Mouse (Mus musculus): ENCODE data around the gene Snx9. TPM values are rescaled to one million over a fixed set of nuclear protein-coding genes. Genes with fewer than 3 reads are reported as not detected.

The Snx9 gene
- total RNA-seq, 1 experiment, result 8.8 TPM

DNA sequence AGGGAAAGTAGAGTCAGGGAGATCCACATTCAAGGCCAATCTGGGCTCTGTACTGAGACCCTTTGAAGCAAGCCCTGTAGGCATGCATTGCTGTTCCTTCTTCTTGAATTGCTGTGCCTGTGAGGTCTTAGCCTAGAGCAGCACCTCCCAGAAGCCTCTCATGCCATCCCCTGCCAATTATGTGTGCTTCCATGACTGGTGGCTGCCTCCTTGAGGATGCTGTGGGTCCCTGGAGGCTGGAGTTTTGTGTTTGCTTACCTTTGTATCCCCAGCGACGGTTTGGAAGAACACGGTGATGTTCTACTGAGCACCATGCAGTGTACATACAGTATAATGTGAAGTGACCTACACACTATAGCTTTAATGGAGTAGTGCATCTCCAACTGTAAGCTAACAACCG is 4.2 kb downstream of the Snx9 start:
- Histone ChIP-seq H3K4me1 (ENCODE audit: control insufficient read depth in 2 of 2, insufficient read depth in 2 of 2, low read length in 2 of 2, poor library complexity in 1 of 2) (peaks cover 8% of the 10 kb centered on the region in 2 experiments; a peak in 3 of 4 replicates), H3K9me3 (ENCODE audit: control insufficient read depth, insufficient read depth, low read depth, low read length) (no peaks in the 10 kb centered on the region), H3K27ac (ENCODE audit: insufficient read depth, low read depth, low read length, poor library complexity, severe bottlenecking) (no peak overlapping the region), H3K4me3 (ENCODE audit: insufficient read depth in 1 of 2, low read depth in 1 of 2, low read length in 2 of 2, poor library complexity in 1 of 2, severe bottlenecking in 1 of 2) (no peak overlapping the region), H3K9ac (ENCODE audit: insufficient read depth, low read depth, low read length, poor library complexity, severe bottlenecking) (no peak overlapping the region), H3K36me3 (ENCODE audit: control insufficient read depth, insufficient read depth, low read length, poor library complexity, severe bottlenecking) (peaks cover 17% of the 10 kb centered on the region)
- in situ Hi-C loops (cut with MboI; ENCODE audit: low sequenced_read_pairs in 2 of 2, unreplicated experiment in 2 of 2), result no loop called here
- no peak for DNase-seq (ENCODE audit: low read depth, low spot score)
- TF ChIP-seq ZNF384 (IDR thresholded peaks at IDR 0.05; ENCODE audit: low read depth, low read length) (no peak), MAFK (IDR thresholded peaks at IDR 0.05; ENCODE audit: insufficient read depth, low read depth, low read length) (no peak), ZC3H11A (IDR thresholded peaks at IDR 0.05; ENCODE audit: borderline replicate concordance, low read depth, low read length) (no peak), CHD2 (IDR thresholded peaks at IDR 0.05; ENCODE audit: low read depth, low read length) (no peak), HCFC1 (IDR thresholded peaks at IDR 0.05; ENCODE audit: borderline replicate concordance, insufficient read depth, low read length) (no peak)

DNA sequence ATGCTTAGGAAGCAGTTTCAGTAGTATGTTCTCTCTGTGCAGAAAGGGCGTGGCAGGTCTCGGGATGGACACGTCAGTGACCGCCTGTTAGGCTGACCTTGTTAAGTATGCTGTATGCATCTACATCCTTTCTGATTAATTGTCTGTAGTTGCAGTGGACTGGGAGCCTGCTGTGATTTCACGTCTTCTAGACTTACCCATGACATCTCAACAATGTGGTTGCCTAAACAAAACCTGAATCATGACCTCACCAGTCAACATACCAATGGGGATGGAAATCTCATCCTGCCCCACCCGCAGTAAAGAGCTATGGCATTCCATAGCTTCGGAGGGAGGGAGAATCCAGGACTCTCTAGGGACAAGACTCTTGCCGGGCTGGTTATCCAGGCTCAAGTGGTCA is 5.0 kb downstream of the Snx9 start:
- H3K4me1 ChIP-seq (ENCODE audit: control insufficient read depth in 2 of 2, insufficient read depth in 2 of 2, low read length in 2 of 2, poor library complexity in 1 of 2), result peaks cover 8% of the 10 kb centered on the region in 2 experiments; a peak in 3 of 4 replicates
- H3K36me3 ChIP-seq (ENCODE audit: control insufficient read depth, insufficient read depth, low read length, poor library complexity, severe bottlenecking), result peaks cover 17% of the 10 kb centered on the region
- no peak for TF ChIP-seq CHD2 (IDR thresholded peaks at IDR 0.05; ENCODE audit: low read depth, low read length)
- H3K9me3 ChIP-seq (ENCODE audit: control insufficient read depth, insufficient read depth, low read depth, low read length), result no peaks in the 10 kb centered on the region
- DNase-seq (ENCODE audit: low read depth, low spot score), result peak; percentile 8
- no peak overlapping the region for H3K4me3 ChIP-seq (ENCODE audit: insufficient read depth in 1 of 2, low read depth in 1 of 2, low read length in 2 of 2, poor library complexity in 1 of 2, severe bottlenecking in 1 of 2)
- no peak overlapping the region for H3K9ac ChIP-seq (ENCODE audit: insufficient read depth, low read depth, low read length, poor library complexity, severe bottlenecking)
- no peak overlapping the region for H3K27ac ChIP-seq (ENCODE audit: insufficient read depth, low read depth, low read length, poor library complexity, severe bottlenecking)
- in situ Hi-C loops (cut with MboI; ENCODE audit: low sequenced_read_pairs in 2 of 2, unreplicated experiment in 2 of 2), result no loop called here

DNA sequence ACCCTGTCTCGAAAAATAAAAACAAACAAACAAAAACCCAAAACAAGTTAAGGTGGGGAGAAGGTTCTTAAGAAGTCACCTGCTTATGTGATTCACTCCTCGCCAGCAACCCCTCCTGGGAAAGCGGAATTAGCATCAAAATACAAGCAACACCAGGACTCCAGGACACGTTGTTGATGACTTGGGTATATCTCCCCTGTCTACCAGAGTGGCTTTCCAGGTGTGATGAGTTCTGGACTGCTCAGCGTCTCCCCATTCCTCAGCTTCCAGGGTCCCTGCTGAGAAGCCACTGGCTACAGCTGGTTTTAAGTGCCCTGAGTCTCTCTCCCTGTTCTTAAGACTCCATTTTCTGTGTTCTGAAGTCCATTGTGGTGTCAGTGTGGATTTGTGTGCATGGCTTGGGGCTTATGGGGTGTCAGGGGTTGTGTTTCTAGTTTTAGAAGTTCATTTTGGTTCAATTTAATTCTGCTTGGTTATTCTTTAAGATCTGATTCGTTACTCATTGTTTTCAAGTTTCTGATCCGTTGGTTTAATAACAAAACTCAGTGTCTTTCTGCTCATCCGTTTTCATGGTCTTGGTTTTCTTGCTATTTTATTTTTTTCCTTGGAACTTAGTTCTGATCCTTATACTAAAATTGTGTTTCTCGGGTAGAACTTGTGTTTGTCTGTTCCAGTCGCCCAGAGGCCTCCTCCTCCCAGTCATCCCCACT is 7.7 kb downstream of the Snx9 start:
- in situ Hi-C loops (cut with MboI; ENCODE audit: low sequenced_read_pairs in 2 of 2, unreplicated experiment in 2 of 2), result no loop called here
- peak overlapping the region; percentile 80 for H3K27ac ChIP-seq (ENCODE audit: insufficient read depth, low read depth, low read length, poor library complexity, severe bottlenecking)

DNA sequence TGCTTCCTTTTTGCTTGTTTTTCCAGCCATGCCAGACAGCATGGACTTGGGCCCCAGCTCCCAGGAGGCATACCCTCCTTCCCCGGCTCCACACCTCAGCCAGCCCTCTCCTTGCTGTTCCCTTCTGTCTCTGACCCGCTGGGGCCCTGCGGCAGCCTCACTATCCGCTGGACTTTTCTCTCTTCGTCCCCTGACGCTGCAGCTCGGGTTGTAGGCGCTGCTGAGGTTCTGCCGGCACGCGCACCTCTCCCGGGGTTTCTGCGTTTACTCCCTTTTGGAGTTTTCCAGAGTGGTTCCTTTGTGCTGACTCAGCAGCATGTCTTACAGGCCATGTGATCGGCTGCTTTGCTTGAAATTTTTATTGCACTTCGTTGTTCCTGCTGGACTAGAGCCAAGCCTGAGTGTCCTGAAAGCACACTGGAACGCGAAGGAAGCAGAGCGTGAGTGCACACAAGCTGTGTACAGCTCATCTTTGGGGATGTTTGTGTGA is 8.3 kb downstream of the Snx9 start:
- in situ Hi-C loops (cut with MboI; ENCODE audit: low sequenced_read_pairs in 2 of 2, unreplicated experiment in 2 of 2), result no loop called here
- peak; percentile 29 for DNase-seq (ENCODE audit: low read depth, low spot score)
- peak overlapping the region; percentile 74 for H3K9ac ChIP-seq (ENCODE audit: insufficient read depth, low read depth, low read length, poor library complexity, severe bottlenecking)
- peaks cover 11 to 14% of the 10 kb centered on the region in 2 experiments for H3K4me1 ChIP-seq (ENCODE audit: control insufficient read depth in 2 of 2, insufficient read depth in 2 of 2, low read length in 2 of 2, poor library complexity in 1 of 2)
- peak; percentile 99 for TF ChIP-seq MAFK (IDR thresholded peaks at IDR 0.05; ENCODE audit: insufficient read depth, low read depth, low read length)
- TF ChIP-seq HCFC1 (IDR thresholded peaks at IDR 0.05; ENCODE audit: borderline replicate concordance, insufficient read depth, low read length), result no peak
- H3K4me3 ChIP-seq (ENCODE audit: insufficient read depth in 1 of 2, low read depth in 1 of 2, low read length in 2 of 2, poor library complexity in 1 of 2, severe bottlenecking in 1 of 2), result peak overlapping the region; percentile 54 to 79
- H3K36me3 ChIP-seq (ENCODE audit: control insufficient read depth, insufficient read depth, low read length, poor library complexity, severe bottlenecking), result peaks cover 17% of the 10 kb centered on the region
- H3K27ac ChIP-seq (ENCODE audit: insufficient read depth, low read depth, low read length, poor library complexity, severe bottlenecking), result peak overlapping the region; percentile 80
- no peaks in the 10 kb centered on the region for H3K9me3 ChIP-seq (ENCODE audit: control insufficient read depth, insufficient read depth, low read depth, low read length)

More for the DNA sequence above, 7.7 kb downstream of the Snx9 start:
- peak; percentile 59 for DNase-seq (ENCODE audit: low read depth, low spot score)
- peaks cover 17% of the 10 kb centered on the region for H3K36me3 ChIP-seq (ENCODE audit: control insufficient read depth, insufficient read depth, low read length, poor library complexity, severe bottlenecking)
- peak overlapping the region; percentile 74 for H3K9ac ChIP-seq (ENCODE audit: insufficient read depth, low read depth, low read length, poor library complexity, severe bottlenecking)
- H3K4me1 ChIP-seq (ENCODE audit: control insufficient read depth in 2 of 2, insufficient read depth in 2 of 2, low read length in 2 of 2, poor library complexity in 1 of 2), result peaks cover 8 to 11% of the 10 kb centered on the region in 2 experiments; a peak in 3 of 4 replicates
- TF ChIP-seq ZC3H11A (IDR thresholded peaks at IDR 0.05; ENCODE audit: borderline replicate concordance, low read depth, low read length) (no peak), MAFK (IDR thresholded peaks at IDR 0.05; ENCODE audit: insufficient read depth, low read depth, low read length) (peak; percentile 20; the same call in 1 of the 2 replicates)
- H3K4me3 ChIP-seq (ENCODE audit: insufficient read depth in 1 of 2, low read depth in 1 of 2, low read length in 2 of 2, poor library complexity in 1 of 2, severe bottlenecking in 1 of 2), result peak overlapping the region; percentile 54 to 79
- H3K9me3 ChIP-seq (ENCODE audit: control insufficient read depth, insufficient read depth, low read depth, low read length), result no peaks in the 10 kb centered on the region

DNA sequence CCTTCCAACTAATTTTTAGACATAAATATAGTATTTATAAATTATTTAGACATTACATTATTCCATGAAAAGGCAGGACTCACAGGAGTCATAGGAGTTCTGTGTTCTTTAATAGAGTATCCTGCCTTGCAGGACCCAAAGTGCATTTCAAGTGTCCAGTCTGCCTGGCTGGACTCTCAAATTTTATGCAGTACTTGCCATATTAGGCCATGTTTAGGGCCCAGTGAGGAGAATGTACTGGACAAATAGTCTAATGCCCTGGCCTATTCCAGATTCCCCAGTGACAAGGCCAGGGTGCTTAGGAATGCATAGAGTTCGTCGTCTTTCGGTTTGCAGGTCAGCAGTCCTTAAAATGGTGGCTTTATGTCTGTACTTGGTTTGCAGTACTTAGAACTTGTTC is 8.9 kb downstream of the Snx9 start:
- no peak for DNase-seq (ENCODE audit: low read depth, low spot score)
- peak overlapping the region in 1 of 2 experiments; percentile 79; a peak in 2 of 4 replicates for H3K4me3 ChIP-seq (ENCODE audit: insufficient read depth in 1 of 2, low read depth in 1 of 2, low read length in 2 of 2, poor library complexity in 1 of 2, severe bottlenecking in 1 of 2)
- TF ChIP-seq HCFC1 (IDR thresholded peaks at IDR 0.05; ENCODE audit: borderline replicate concordance, insufficient read depth, low read length) (no peak), ZC3H11A (IDR thresholded peaks at IDR 0.05; ENCODE audit: borderline replicate concordance, low read depth, low read length) (no peak), ZNF384 (IDR thresholded peaks at IDR 0.05; ENCODE audit: low read depth, low read length) (no peak)
- H3K4me1 ChIP-seq (ENCODE audit: control insufficient read depth in 2 of 2, insufficient read depth in 2 of 2, low read length in 2 of 2, poor library complexity in 1 of 2), result peaks cover 11 to 15% of the 10 kb centered on the region in 2 experiments
- H3K36me3 ChIP-seq (ENCODE audit: control insufficient read depth, insufficient read depth, low read length, poor library complexity, severe bottlenecking), result peaks cover 13% of the 10 kb centered on the region
- H3K9ac ChIP-seq (ENCODE audit: insufficient read depth, low read depth, low read length, poor library complexity, severe bottlenecking), result no peak overlapping the region
- in situ Hi-C loops (cut with MboI; ENCODE audit: low sequenced_read_pairs in 2 of 2, unreplicated experiment in 2 of 2), result no loop called here
- no peak overlapping the region for H3K27ac ChIP-seq (ENCODE audit: insufficient read depth, low read depth, low read length, poor library complexity, severe bottlenecking)
- H3K9me3 ChIP-seq (ENCODE audit: control insufficient read depth, insufficient read depth, low read depth, low read length), result no peaks in the 10 kb centered on the region

Measured in ES-E14 (cell line).